Mouse (Mus musculus): ENCODE data around the gene Rnaseh2b. TPM values are rescaled to one million over a fixed set of nuclear protein-coding genes. Genes with fewer than 3 reads are reported as not detected.
A peak's percentile ranks its signal among the peaks of the same experiment; 100 is the strongest.

Rnaseh2b gene
- polyA plus RNA-seq, 1 experiment from 2014 or later: 56.1 TPM

DNA sequence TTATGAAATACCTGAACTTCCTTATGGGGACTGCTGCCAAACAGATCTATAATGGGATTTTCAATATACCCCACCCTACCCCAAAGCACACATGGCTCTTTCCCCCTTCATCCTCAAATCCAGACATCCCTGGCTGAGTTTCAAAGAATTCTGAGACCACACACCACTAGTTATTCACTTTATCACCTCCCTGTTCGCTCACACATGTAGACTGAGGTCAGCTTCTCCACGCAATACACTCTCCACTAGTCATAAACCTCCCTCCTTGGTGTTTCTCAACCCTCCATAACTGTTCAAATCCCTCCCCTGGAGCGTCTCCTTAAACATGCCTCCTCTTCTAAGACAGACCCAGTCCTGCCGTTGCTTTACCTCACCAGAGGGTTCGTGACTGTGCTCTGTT lies 31.1 kb downstream of the Rnaseh2b start:
- H3K4me2 ChIP-seq (replicated peaks; ENCODE audit: low read depth): no peak overlapping the region
- no peak for ATAC-seq
- H3K4me1 ChIP-seq (replicated peaks; ENCODE audit: control insufficient read depth, insufficient read depth, low read length): no peaks in the 10 kb centered on the region
- H3K9ac ChIP-seq (ENCODE audit: low read depth, low read length): no peak overlapping the region
- no peak for TF ChIP-seq CTCF (IDR thresholded peaks at IDR 0.05; ENCODE audit: low read depth)
- 79% methylated on average over 5 of the region's 5 CpGs for WGBS
- no peak overlapping the region for H3K27ac ChIP-seq (ENCODE audit: low read depth, low read length)
- H3K4me3 ChIP-seq (ENCODE audit: low read depth, low read length): no peak overlapping the region
- H3K27me3 ChIP-seq (replicated peaks; ENCODE audit: control insufficient read depth, insufficient read depth, low read length): no peaks in the 10 kb centered on the region
- no peaks in the 10 kb centered on the region for H3K9me3 ChIP-seq (ENCODE audit: control insufficient read depth)
- H3K36me3 ChIP-seq (ENCODE audit: control insufficient read depth, insufficient read depth): no peaks in the 10 kb centered on the region

- Histone ChIP-seq H3K9ac (ENCODE audit: low read depth, low read length) (no peak overlapping the region), H3K27ac (ENCODE audit: low read depth, low read length) (no peak overlapping the region), H3K9me3 (ENCODE audit: control insufficient read depth) (no peaks in the 10 kb centered on the region), H3K27me3 (replicated peaks; ENCODE audit: control insufficient read depth, insufficient read depth, low read length) (no peaks in the 10 kb centered on the region), H3K4me2 (replicated peaks; ENCODE audit: low read depth) (no peak overlapping the region), H3K36me3 (ENCODE audit: control insufficient read depth, insufficient read depth) (no peaks in the 10 kb centered on the region), H3K4me3 (ENCODE audit: low read depth, low read length) (no peak overlapping the region), H3K4me1 (replicated peaks; ENCODE audit: control insufficient read depth, insufficient read depth, low read length) (no peaks in the 10 kb centered on the region)
- no peak for TF ChIP-seq CTCF (IDR thresholded peaks at IDR 0.05; ENCODE audit: low read depth)
- 87% methylated on average over 5 of the region's 5 CpGs for WGBS
- ATAC-seq: no peak
These were observed 32.6 kb downstream of the Rnaseh2b start for GRCm38 (mm10) chr14:62324943-62325342.

GRCm38 (mm10) chr14:62326026-62326425 lies 33.6 kb downstream of the Rnaseh2b start:
- Histone ChIP-seq H3K4me3 (ENCODE audit: low read depth, low read length) (no peak overlapping the region), H3K9ac (ENCODE audit: low read depth, low read length) (no peak overlapping the region), H3K27me3 (replicated peaks; ENCODE audit: control insufficient read depth, insufficient read depth, low read length) (no peaks in the 10 kb centered on the region), H3K27ac (ENCODE audit: low read depth, low read length) (no peak overlapping the region), H3K4me1 (replicated peaks; ENCODE audit: control insufficient read depth, insufficient read depth, low read length) (no peaks in the 10 kb centered on the region), H3K9me3 (ENCODE audit: control insufficient read depth) (no peaks in the 10 kb centered on the region), H3K36me3 (ENCODE audit: control insufficient read depth, insufficient read depth) (no peaks in the 10 kb centered on the region), H3K4me2 (replicated peaks; ENCODE audit: low read depth) (no peak overlapping the region)
- ATAC-seq: no peak
- WGBS: 69% methylated on average over 3 of the region's 3 CpGs
- TF ChIP-seq CTCF (IDR thresholded peaks at IDR 0.05; ENCODE audit: low read depth): no peak

DNA sequence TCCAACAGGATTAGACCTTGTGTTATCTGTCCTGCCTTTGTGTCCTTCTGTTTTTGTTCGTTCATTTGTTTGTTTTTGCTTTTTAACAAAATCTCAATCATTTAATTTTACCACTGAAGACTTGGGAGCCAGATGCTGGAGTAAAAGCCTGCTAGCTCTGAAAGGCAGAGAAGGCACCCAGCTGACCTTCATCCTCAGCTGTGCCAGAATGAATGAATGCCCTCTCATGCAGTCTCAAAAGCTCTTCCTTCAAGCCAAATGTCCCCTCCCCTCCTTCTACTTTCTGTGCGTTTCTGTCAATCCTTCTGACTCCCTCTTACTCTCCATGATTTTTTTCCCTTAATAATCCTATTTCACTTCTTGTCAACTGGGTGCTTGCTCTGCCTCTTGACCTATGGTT lies 34.8 kb downstream of the Rnaseh2b start:
- no peaks in the 10 kb centered on the region for H3K36me3 ChIP-seq (ENCODE audit: control insufficient read depth, insufficient read depth)
- ATAC-seq: no peak
- TF ChIP-seq CTCF (IDR thresholded peaks at IDR 0.05; ENCODE audit: low read depth): no peak
- no peaks in the 10 kb centered on the region for H3K9me3 ChIP-seq (ENCODE audit: control insufficient read depth)
- H3K27me3 ChIP-seq (replicated peaks; ENCODE audit: control insufficient read depth, insufficient read depth, low read length): no peaks in the 10 kb centered on the region
- H3K27ac ChIP-seq (ENCODE audit: low read depth, low read length): no peak overlapping the region
- H3K9ac ChIP-seq (ENCODE audit: low read depth, low read length): no peak overlapping the region
- H3K4me3 ChIP-seq (ENCODE audit: low read depth, low read length): no peak overlapping the region
- no peaks in the 10 kb centered on the region for H3K4me1 ChIP-seq (replicated peaks; ENCODE audit: control insufficient read depth, insufficient read depth, low read length)
- H3K4me2 ChIP-seq (replicated peaks; ENCODE audit: low read depth): no peak overlapping the region
- 35% methylated on average over 2 of the region's 2 CpGs for WGBS

GRCm38 (mm10) chr14:62328606-62329005 lies 36.2 kb downstream of the Rnaseh2b start:
- 33% methylated on average over 6 of the region's 6 CpGs for WGBS
- no peaks in the 10 kb centered on the region for H3K27me3 ChIP-seq (replicated peaks; ENCODE audit: control insufficient read depth, insufficient read depth, low read length)

DNA sequence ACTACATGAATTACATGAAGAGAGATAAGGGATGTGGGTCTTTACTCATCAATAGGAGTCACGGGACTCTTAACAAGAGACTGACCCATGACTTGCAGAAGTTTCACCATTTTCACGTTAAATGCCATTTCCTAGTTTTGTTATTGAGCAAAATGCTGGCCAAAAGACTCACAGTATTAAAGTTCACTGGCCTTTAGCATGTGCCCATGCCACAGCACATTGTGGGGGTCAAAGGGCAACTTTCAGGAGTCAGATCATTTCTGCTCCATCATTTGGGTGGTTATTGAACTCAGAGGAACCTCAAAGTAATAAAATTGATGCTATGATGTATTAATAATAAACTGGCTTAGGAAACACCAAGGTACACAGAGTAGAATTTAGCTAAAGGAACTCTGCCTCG lies 37.2 kb downstream of the Rnaseh2b start:
- Histone ChIP-seq H3K4me3 (ENCODE audit: low read depth, low read length) (no peak overlapping the region), H3K27me3 (replicated peaks; ENCODE audit: control insufficient read depth, insufficient read depth, low read length) (no peaks in the 10 kb centered on the region), H3K36me3 (ENCODE audit: control insufficient read depth, insufficient read depth) (no peaks in the 10 kb centered on the region), H3K9ac (ENCODE audit: low read depth, low read length) (no peak overlapping the region), H3K4me1 (replicated peaks; ENCODE audit: control insufficient read depth, insufficient read depth, low read length) (no peaks in the 10 kb centered on the region), H3K9me3 (ENCODE audit: control insufficient read depth) (no peaks in the 10 kb centered on the region), H3K27ac (ENCODE audit: low read depth, low read length) (no peak overlapping the region), H3K4me2 (replicated peaks; ENCODE audit: low read depth) (no peak overlapping the region)
- ATAC-seq: no peak
- 73% methylated on average over 3 of the region's 3 CpGs for WGBS
- no peak for TF ChIP-seq CTCF (IDR thresholded peaks at IDR 0.05; ENCODE audit: low read depth)

More at GRCm38 (mm10) chr14:62328606-62329005, 36.2 kb downstream of the Rnaseh2b start:
- Histone ChIP-seq H3K4me3 (ENCODE audit: low read depth, low read length) (no peak overlapping the region), H3K4me2 (replicated peaks; ENCODE audit: low read depth) (no peak overlapping the region), H3K4me1 (replicated peaks; ENCODE audit: control insufficient read depth, insufficient read depth, low read length) (no peaks in the 10 kb centered on the region), H3K27ac (ENCODE audit: low read depth, low read length) (no peak overlapping the region), H3K9ac (ENCODE audit: low read depth, low read length) (no peak overlapping the region), H3K36me3 (ENCODE audit: control insufficient read depth, insufficient read depth) (no peaks in the 10 kb centered on the region), H3K9me3 (ENCODE audit: control insufficient read depth) (no peaks in the 10 kb centered on the region)
- TF ChIP-seq CTCF (IDR thresholded peaks at IDR 0.05; ENCODE audit: low read depth): no peak
- ATAC-seq: no peak

GRCm38 (mm10) chr14:62331457-62331856 lies 39.1 kb downstream of the Rnaseh2b start:
- no peak overlapping the region for H3K27ac ChIP-seq (ENCODE audit: low read depth, low read length)
- no peaks in the 10 kb centered on the region for H3K9me3 ChIP-seq (ENCODE audit: control insufficient read depth)
- peak overlapping the region; percentile 75 for H3K4me2 ChIP-seq (replicated peaks; ENCODE audit: low read depth)
- no peak for TF ChIP-seq CTCF (IDR thresholded peaks at IDR 0.05; ENCODE audit: low read depth)
- H3K27me3 ChIP-seq (replicated peaks; ENCODE audit: control insufficient read depth, insufficient read depth, low read length): no peaks in the 10 kb centered on the region
- no peaks in the 10 kb centered on the region for H3K4me1 ChIP-seq (replicated peaks; ENCODE audit: control insufficient read depth, insufficient read depth, low read length)
- no peak for ATAC-seq
- WGBS: 25% methylated on average over 6 of the region's 6 CpGs
- no peaks in the 10 kb centered on the region for H3K36me3 ChIP-seq (ENCODE audit: control insufficient read depth, insufficient read depth)
- H3K9ac ChIP-seq (ENCODE audit: low read depth, low read length): no peak overlapping the region
- peak overlapping the region; percentile 62 for H3K4me3 ChIP-seq (ENCODE audit: low read depth, low read length)

All from intestine, postnatal 0 days (tissue).